Mouse (Mus musculus) Muller cell, postnatal 12 days (primary cell): ENCODE measurements around the gene Dydc2.

ENCODE experiments used
- DNase-seq: peaks from one replicate; pipeline ENCODE4 v3.0.0-alpha.2; 2015; ENCODE audit errors: inconsistent ontology term

The Dydc2 gene

GRCm38 (mm10) chr14:41069108-41069507, at the start of gene Dydc2:
Dydc2 (minus strand) TSS chr14:41069208.
- no peak for DNase-seq

DNA sequence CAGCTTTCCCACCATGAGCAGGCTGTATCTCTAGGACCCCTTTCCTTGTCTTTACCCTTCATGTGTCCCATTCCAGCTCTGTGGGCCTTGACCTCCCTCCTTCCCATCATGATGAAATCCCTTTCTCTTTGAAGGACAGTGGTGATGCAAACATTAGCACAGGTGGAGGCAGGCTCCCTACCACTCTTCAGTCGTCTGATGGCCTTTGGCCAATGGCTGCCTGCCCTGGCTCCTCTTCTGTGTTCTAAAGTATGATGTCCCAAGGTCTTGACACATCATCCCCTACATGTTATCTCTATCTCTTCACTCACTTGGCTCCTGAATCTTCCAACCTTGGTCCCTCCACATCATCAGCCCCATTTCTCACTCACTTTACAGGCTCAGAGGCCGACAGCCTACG, 47.3 kb upstream of the Dydc2 start:
- no peak for DNase-seq

- DNase-seq: no peak
These were observed 43.9 kb upstream of the Dydc2 start for GRCm38 (mm10) chr14:41112944-41113343.

GRCm38 (mm10) chr14:41111031-41111668, 42.1 kb upstream of the Dydc2 start:
- no peak for DNase-seq

DNA sequence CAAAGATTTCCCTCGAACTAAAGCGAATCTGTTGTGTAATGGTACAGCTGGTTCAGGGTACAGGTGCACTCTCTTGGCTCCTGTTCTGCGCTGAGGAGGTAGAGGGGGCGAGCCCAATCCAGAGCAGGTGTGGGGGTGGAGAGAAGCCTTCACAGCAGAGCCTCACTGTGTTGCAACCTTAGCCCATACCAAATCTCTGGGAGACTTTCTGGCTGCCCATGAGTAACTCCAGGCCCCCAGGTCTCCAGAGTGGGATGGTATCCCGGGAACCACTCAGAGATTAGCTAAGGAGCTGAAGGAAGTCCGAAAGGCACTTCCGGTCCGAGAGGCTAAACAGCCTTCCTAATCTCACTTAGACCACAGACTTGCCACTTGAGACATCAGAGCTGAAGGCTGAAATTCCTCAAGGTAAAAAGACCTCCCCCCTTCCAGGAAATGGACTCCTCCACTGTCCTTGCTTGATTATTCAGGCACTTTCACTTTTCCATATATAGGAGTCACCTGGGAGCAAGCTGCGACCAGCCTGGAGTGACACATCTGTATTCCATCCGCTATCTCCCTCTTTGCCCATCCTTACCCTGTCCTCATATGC, 35.9 kb upstream of the Dydc2 start, which contains the start of gene Mat1a:
TSS of gene Mat1a (plus strand) at position 183 of the 592 bp plus-strand sequence.
- DNase-seq: no peak

DNA sequence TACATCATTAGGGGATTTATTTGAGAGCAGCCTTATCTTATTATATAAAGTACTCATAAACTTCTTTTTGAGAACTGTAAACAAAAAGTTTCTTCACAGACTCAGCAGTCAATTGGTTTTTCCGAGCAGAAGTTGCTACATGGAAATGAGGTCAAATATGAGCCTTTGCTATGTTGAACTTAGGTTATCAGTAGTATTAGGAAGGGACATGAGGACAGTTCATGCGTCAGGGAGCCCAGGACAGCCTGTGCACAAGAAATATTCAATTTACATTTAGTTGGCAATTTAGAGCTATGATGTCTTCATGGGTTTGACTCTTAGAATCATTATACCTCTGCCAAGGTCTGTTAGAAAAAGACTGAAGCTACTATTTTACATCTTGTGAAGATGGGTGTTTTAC, 33.3 kb upstream of the Dydc2 start:
- DNase-seq: no peak

DNA sequence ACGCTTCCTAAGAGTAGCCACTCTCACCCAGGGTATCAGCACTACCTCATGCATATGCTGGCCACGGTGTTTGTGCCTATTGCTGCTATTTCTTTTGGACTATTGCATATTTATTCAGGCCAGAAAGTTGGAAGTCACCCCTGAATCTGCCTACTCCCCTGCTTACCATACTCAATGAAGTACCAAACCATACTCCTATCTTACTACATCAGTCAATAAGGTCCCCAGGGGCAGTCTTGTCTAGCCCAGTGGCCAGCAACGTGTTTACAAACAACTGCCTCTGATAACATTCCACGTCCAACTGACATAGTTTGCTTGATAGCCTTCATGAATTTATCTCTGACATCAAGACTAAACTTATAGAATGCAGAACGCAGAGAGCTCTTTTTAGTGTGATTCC, 32.2 kb upstream of the Dydc2 start:
- DNase-seq: no peak

GRCm38 (mm10) chr14:41100712-41101111, 31.7 kb upstream of the Dydc2 start:
- DNase-seq: no peak

GRCm38 (mm10) chr14:41098726-41099125, 29.7 kb upstream of the Dydc2 start:
- DNase-seq: no peak

DNA sequence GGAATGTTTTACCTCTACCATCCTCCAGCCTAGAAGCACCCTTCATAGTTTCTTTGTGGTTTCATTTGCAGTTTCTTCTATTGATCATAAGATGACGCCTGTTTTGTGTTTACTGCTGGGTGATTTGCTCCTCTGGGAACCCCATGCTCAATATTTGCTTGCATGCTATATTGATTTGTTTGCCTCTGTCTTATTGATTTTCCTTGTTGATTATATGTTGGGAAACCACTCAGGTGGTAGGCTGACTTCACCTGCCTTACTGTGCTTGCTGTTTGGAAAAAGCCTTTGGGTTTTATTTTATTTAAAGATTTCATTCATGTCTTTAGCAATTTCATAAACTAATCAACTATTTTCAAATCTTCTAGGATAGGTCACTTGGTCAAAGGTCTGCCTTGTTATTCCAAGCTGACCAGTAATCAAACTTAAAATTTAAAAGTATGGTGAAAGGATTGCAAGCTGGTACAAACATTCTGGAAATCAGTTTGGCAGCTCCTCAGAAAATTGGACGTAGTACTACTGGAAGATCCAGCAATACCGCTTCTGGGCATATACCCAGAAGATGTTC, 27.4 kb upstream of the Dydc2 start:
- no peak for DNase-seq

GRCm38 (mm10) chr14:41094114-41094513, 25.1 kb upstream of the Dydc2 start:
- no peak for DNase-seq

DNA sequence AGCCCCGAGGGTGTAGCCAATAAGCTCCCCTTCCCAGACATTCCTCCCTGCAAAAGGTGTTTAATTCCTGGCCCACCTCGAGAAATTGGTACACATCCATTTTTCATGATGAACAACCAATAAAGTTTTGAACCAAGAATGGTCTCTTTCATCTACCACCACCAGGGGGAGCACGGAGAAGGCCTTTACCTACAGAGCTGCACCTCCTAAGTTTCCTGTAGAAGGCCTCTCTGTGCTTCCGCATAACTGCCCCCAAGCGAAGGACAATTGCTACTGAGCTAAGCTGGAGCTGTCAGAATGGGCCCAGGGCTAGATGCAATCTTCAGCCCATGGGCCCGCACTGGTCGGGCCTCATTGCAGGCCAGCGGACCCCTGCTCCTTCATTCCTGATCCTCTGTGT, 21.8 kb upstream of the Dydc2 start:
- no peak for DNase-seq

- DNase-seq: no peak
These were observed 18.5 kb upstream of the Dydc2 start for GRCm38 (mm10) chr14:41087509-41087908.

- DNase-seq: no peak
These were observed 13.4 kb upstream of the Dydc2 start for GRCm38 (mm10) chr14:41082408-41082807.

GRCm38 (mm10) chr14:41072944-41073275, 3.9 kb upstream of the Dydc2 start:
- DNase-seq: peak; percentile 73

DNA sequence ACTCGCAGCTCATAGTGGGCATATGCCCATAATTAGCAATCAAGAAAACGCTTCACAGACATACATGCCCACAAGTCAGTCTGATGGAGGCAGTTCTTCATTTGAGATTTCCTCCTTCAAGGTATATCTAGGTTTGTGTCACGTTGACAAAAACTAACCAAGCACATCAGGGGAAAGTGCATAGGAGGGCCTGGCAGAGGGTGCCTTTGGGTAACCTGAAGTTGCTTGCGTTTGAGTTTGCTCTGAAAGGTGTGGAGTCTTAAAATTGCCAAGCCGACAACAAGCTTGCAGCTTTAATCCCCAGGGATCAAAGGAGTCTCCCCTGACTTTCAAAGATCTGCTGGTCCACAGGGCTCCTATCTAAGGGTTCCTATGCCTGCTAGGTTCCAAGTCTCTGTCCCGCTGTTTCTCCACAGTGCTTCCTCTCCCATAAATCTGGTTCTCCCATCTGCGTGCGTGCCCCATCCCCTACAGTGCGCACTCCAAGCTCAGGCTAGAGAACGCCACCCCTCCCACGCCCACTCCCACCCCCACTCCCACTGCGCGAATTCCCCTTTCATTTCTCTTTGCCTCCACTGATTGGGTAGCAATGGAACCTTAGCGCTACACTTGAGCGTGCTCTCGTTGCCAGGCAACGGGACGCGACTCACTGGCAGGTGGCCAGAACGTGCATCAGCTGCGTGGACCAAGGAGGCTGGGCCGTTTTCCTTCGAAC, 3.4 kb upstream of the Dydc2 start, which contains the start of gene Dydc1:
TSS of gene Dydc1 (plus strand) at position 683 of the 715 bp plus-strand sequence.
- DNase-seq: no peak

GRCm38 (mm10) chr14:41070343-41070742, 1.3 kb upstream of the Dydc2 start:
- DNase-seq: no peak

DNA sequence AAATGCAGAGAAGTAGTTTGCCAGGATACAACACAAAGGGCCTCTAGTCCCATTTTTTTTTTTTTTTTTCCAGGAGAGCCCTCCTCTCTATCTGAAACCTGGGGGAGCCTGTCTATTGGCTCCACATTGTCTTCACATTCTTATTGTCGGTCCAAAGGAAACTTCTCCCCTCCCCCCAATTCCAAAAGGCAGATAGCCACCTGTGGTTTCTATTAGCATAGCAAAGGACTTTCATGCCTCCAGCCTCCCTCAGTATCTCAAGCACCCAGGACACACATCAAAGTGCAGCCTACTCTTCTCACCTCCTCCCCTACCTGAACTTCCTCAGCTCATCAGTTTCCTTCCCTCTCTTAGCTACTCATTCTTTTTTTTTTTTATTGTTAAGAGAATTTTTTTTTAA, 2.6 kb downstream of the Dydc2 start:
- no peak for DNase-seq

- DNase-seq: no peak
These were observed 3.8 kb downstream of the Dydc2 start for GRCm38 (mm10) chr14:41065168-41065567.

GRCm38 (mm10) chr14:41053190-41053589, 15.8 kb downstream of the Dydc2 start:
- DNase-seq: peak; percentile 11

GRCm38 (mm10) chr14:41052481-41052880, 16.5 kb downstream of the Dydc2 start:
- peak; percentile 6 for DNase-seq

DNA sequence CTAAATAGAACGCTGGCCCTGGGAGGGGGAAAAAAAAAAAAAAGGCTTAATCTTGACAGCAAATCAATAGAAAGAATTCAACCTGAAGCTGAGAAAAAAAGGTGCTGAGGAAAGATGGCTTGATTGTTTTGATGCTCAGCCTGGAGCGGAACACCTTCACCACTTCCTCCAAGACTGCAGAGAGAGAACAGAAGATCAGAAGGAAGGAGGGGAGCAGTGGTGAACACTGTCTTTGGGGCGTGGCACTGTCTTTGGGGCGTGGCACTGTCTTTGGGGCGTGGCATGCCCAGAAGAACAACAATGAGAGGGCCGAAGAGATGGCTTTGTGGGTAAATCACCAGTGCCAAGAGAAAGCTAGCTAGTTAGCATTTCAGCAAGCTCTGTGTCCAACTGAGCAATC, 18.5 kb downstream of the Dydc2 start:
- DNase-seq: no peak

DNA sequence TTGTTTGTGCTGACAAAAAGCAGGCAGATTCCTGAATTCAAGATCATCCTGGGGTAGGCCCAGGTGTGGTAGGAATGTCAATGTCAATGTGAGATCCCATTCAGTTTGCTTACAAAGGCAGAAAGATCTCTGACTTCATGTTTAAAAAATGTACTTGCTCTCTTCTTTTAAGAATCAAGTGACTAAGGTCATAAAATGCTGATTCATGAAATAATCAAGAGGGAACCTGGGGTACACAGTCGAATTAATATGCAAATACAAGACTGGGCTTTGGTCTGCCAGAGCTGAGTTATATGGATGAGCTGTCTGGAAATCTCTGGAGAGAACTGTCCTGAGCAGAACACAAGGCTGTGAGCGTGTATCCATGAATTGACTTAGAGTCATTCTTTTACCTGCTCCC, 21.6 kb downstream of the Dydc2 start:
- DNase-seq: no peak
